ENCODE assay signal across 8 mouse cellular contexts in the genomic region with DNA sequence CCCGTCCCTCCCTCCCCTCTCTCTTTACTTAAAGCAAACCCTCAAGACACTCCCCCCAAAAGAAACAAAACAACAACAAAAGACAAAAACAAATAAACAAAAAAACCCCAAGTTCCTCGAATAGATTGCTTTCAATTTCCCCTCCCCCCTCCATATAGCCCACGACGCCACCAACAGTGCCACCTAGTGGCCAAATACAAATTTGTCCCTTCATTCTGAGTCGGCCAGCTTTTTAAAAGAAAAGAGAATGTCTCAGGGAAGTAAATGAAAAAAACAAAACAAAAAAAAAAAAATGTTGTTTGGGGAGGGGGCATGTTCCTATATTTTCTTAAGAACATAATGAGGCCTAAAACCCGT.
DNase-seq lines count a peak whose midpoint lies in the region; ATAC-seq lines count a peak whose summit lies in the region.

No protein-coding gene starts in this region.

- H3K4me1 ChIP-seq in heart, embryonic 16.5 days (ENCODE audit: control insufficient read depth, insufficient read depth, low read length), result peaks cover 3% of the 10 kb centered on the region; the same call in 1 of the 2 replicates

- ATAC-seq in heart, embryonic 16.5 days (replicated peaks; ENCODE audit: extremely low read depth, insufficient read depth, low FRiP score), result no peak

- H3K9ac ChIP-seq in heart, embryonic 16.5 days (ENCODE audit: low read length), result no peak overlapping the region; the same call in 1 of the 2 replicates

- H3K4me3 ChIP-seq in heart, embryonic 16.5 days (ENCODE audit: low read length), result peak overlapping the region; percentile 48

- peak overlapping the region; percentile 75 for H3K4me2 ChIP-seq in heart, embryonic 16.5 days (ENCODE audit: low read depth, low read length)

- no peaks in the 10 kb centered on the region for H3K9me3 ChIP-seq in heart, embryonic 16.5 days (replicated peaks; ENCODE audit: control insufficient read depth, low read length)

- WGBS in heart, embryonic 16.5 days, result 1% methylated on average over 6 of the region's 6 CpGs

- peaks cover 6% of the 10 kb centered on the region for H3K27me3 ChIP-seq in heart, embryonic 16.5 days (ENCODE audit: control insufficient read depth, insufficient read depth, low read length)
- H3K27me3 ChIP-seq in splenic B cell, adult 2 months (ENCODE audit: control insufficient read depth, insufficient read depth, low read length, poor library complexity, severe bottlenecking), result no peaks in the 10 kb centered on the region

- H3K27ac ChIP-seq in heart, embryonic 16.5 days (ENCODE audit: low read length), result no peak overlapping the region

- H3K36me3 ChIP-seq in heart, embryonic 16.5 days (ENCODE audit: control insufficient read depth, insufficient read depth), result no peaks in the 10 kb centered on the region
- H3K36me3 ChIP-seq in splenic B cell, adult 2 months (ENCODE audit: control insufficient read depth, insufficient read depth, low read length, poor library complexity, severe bottlenecking), result no peaks in the 10 kb centered on the region

- peak; percentile 47 for DNase-seq in gastrocnemius, adult 18-20 months (ENCODE audit: low spot score)
- no peak for DNase-seq in gastrocnemius, adult 8-10 months (ENCODE audit: low spot score in 2 of 2)
- peak; percentile 67 for DNase-seq in R1 (ENCODE audit: low read depth, low spot score)
- DNase-seq in embryo, embryonic 11.5 days (ENCODE audit: low read depth, low spot score), result peak; percentile 71
- DNase-seq in kidney, postnatal 4 days, result peak; percentile 61 to 71
- peak; percentile 16 for DNase-seq in lung, postnatal 25 days (ENCODE audit: low spot score)
- peak; percentile 64 for DNase-seq in splenic B cell, adult 2 months (ENCODE audit: low read depth, low spot score)

Comparison
In these comparisons a context has a peak if more than half of its experiments do, and no peak if none do; other contexts are left out.
1. DNase-seq: peak in gastrocnemius, adult 18-20 months (single experiment), R1 (single experiment), embryo, embryonic 11.5 days (single experiment), kidney, postnatal 4 days (2 of 2), lung, postnatal 25 days (single experiment) and splenic B cell, adult 2 months (single experiment); none in gastrocnemius, adult 8-10 months (0 of 2).